Mouse (Mus musculus) E14TG2a.4 (cell line): Measurements from ENCODE around the gene Cdk20.

Source experiments
- CTCF ChIP-seq: conservative IDR thresholded peaks from 2 replicates; pipeline ENCODE4 v1.5.1; 2014; ENCODE audit warnings: low read length
- NANOG ChIP-seq: IDR thresholded peaks from 2 replicates; pipeline ENCODE4 v1.6.1; 2014; ENCODE audit warnings: borderline replicate concordance, low read length, mixed read lengths

DNA sequence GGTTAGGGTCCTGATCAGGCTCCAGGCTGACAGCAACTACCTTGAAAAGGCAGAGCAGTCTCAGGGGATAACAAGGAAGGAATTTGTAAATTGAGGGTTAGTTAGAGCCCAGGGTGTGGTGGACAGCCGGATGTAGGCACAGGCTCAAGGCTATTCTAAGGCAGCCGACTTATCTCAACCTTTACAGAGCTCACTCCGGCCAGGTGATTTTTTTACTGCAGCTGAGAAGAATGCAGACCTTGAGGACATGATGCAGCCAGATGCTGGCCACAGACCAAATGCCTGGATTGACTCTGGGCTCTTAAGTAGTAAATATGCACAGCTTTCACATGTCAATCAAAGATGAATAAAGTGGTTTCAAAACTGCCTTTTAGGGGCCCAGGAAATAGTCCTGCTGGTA lies 10.7 kb upstream of the Cdk20 start:
- TF ChIP-seq CTCF (no peak), NANOG (no peak)
